Mouse (Mus musculus): ENCODE results near the gene Chid1. TPM values are rescaled to one million over a fixed set of nuclear protein-coding genes. Genes with fewer than 3 reads are reported as not detected.
A peak's percentile ranks its signal among the peaks of the same experiment; 100 is the strongest.

Chid1 gene
- polyA plus RNA-seq, 1 experiment from 2014 or later = 20.8 TPM

DNA sequence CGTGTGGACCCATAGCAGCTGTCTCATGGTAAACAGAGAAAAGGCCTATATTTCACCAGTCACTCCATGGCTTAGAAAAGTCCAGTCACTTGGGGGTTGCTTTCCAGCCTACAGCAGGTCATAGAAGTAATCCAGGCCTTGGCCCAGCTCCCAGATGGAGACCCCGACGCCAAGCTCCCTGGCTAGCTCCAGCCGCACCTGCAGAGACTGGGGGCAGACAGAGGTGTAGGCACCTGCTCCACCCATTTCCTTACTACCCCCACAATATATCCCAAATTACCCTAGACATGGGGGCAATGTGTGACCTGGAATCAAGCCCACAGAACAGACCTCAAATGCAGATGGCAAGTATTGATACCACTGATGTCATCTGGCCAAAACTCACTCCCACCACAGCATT, 43.7 kb downstream of the Chid1 start:
- no peaks in the 10 kb centered on the region for H3K27me3 ChIP-seq (ENCODE audit: control insufficient read depth, insufficient read depth, low read length)
- no peaks in the 10 kb centered on the region for H3K4me1 ChIP-seq (replicated peaks; ENCODE audit: control insufficient read depth, insufficient read depth)
- H3K4me2 ChIP-seq (replicated peaks; ENCODE audit: low read depth) = no peak overlapping the region
- 71% methylated on average over 4 of the region's 4 CpGs for WGBS
- H3K4me3 ChIP-seq (ENCODE audit: low read depth, low read length) = no peak overlapping the region
- H3K9ac ChIP-seq (ENCODE audit: low read length) = no peak overlapping the region
- no peak overlapping the region for H3K27ac ChIP-seq (replicated peaks)
- DNase-seq (ENCODE audit: low spot score) (no peak), ATAC-seq (ENCODE audit: low FRiP score, low TSS enrichment) (no peak)
- no peaks in the 10 kb centered on the region for H3K9me3 ChIP-seq (ENCODE audit: control insufficient read depth, low read length)
- peaks cover 11% of the 10 kb centered on the region for H3K36me3 ChIP-seq (ENCODE audit: control insufficient read depth, insufficient read depth, low read length)
- TF ChIP-seq CTCF (IDR thresholded peaks at IDR 0.05; ENCODE audit: low read depth) (no peak), EP300 (optimal IDR thresholded peaks at IDR 0.05) (no peak)

DNA sequence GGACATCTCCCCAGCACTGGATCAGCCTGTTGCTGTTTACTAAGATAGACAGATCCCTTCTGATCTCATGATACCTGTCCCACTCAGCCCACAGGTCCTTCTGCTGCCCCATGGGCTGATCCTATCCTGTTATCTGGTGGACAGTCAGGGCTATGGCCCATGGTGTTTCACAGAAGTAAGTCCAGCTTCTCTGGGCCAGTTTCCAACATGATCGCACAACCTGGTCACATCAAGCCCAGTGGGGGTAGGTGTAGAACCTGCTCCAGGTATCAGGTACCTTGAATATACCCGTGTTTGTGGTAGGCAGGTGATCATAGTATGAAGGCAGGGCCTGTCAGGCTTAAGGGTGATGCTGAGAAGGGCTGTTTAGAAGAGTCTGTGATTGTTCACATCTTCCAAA, 44.3 kb downstream of the Chid1 start:
- TF ChIP-seq EP300 (optimal IDR thresholded peaks at IDR 0.05) (no peak), CTCF (IDR thresholded peaks at IDR 0.05; ENCODE audit: low read depth) (no peak)
- WGBS = 92% methylated on average over 2 of the region's 2 CpGs
- Histone ChIP-seq H3K27me3 (ENCODE audit: control insufficient read depth, insufficient read depth, low read length) (no peaks in the 10 kb centered on the region), H3K36me3 (ENCODE audit: control insufficient read depth, insufficient read depth, low read length) (peaks cover 11% of the 10 kb centered on the region), H3K27ac (replicated peaks) (no peak overlapping the region), H3K4me2 (replicated peaks; ENCODE audit: low read depth) (no peak overlapping the region), H3K4me1 (replicated peaks; ENCODE audit: control insufficient read depth, insufficient read depth) (no peaks in the 10 kb centered on the region), H3K9ac (ENCODE audit: low read length) (no peak overlapping the region), H3K9me3 (ENCODE audit: control insufficient read depth, low read length) (no peaks in the 10 kb centered on the region), H3K4me3 (ENCODE audit: low read depth, low read length) (no peak overlapping the region)
- ATAC-seq (ENCODE audit: low FRiP score, low TSS enrichment) (no peak), DNase-seq (ENCODE audit: low spot score) (no peak)

DNA sequence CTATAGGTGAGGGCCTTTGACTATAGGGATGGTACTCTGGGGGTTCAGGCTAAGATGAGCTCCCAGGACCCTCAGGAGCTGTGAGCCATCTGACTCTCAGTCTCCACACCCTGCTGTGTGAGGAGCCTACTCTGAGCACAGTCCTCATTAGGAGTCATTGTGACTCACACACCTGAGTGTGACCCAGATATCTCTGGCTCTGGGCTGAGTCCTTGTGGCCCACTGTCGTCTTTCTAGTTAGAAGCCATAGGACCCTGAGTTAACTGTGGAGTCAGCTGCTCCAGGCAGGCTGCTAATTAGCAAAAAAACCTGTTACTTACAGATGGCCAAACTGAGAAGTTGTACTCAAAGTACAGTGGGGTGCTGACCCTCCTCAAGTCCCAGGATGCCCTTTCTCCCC, 45.9 kb downstream of the Chid1 start:
- Histone ChIP-seq H3K4me2 (replicated peaks; ENCODE audit: low read depth) (no peak overlapping the region), H3K9me3 (ENCODE audit: control insufficient read depth, low read length) (no peaks in the 10 kb centered on the region), H3K27me3 (ENCODE audit: control insufficient read depth, insufficient read depth, low read length) (no peaks in the 10 kb centered on the region), H3K27ac (replicated peaks) (no peak overlapping the region), H3K36me3 (ENCODE audit: control insufficient read depth, insufficient read depth, low read length) (peaks cover 9% of the 10 kb centered on the region), H3K4me1 (replicated peaks; ENCODE audit: control insufficient read depth, insufficient read depth) (no peaks in the 10 kb centered on the region), H3K9ac (ENCODE audit: low read length) (no peak overlapping the region), H3K4me3 (ENCODE audit: low read depth, low read length) (no peak overlapping the region)
- no peak for TF ChIP-seq CTCF (IDR thresholded peaks at IDR 0.05; ENCODE audit: low read depth)
- TF ChIP-seq EP300 (optimal IDR thresholded peaks at IDR 0.05) = no peak
- DNase-seq (ENCODE audit: low spot score) (no peak), ATAC-seq (ENCODE audit: low FRiP score, low TSS enrichment) (no peak)
- WGBS = 78% methylated on average over 1 of the region's 1 CpGs

DNA sequence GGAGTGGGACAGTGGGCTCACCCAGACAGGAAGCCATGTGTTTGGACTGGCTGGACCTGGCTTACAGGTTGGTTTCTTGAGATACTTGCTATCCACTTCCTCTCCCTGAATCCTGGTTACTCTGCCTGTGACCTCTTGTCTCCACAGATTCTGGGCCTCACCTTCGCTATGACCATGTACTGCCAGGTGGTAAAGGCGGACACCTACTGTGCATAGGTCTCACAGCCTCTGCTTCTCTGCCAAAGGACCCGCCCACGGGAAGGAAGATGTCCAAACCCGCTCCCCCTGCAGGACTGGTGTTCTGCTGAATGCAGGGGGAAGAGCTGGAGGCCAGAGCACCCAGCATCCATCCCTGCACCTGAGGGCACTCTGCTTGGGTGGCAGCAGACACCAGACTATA, 46.9 kb downstream of the Chid1 start:
- Histone ChIP-seq H3K36me3 (ENCODE audit: control insufficient read depth, insufficient read depth, low read length) (peaks cover 9% of the 10 kb centered on the region), H3K9me3 (ENCODE audit: control insufficient read depth, low read length) (no peaks in the 10 kb centered on the region), H3K4me3 (ENCODE audit: low read depth, low read length) (no peak overlapping the region), H3K4me2 (replicated peaks; ENCODE audit: low read depth) (no peak overlapping the region), H3K27me3 (ENCODE audit: control insufficient read depth, insufficient read depth, low read length) (no peaks in the 10 kb centered on the region), H3K9ac (ENCODE audit: low read length) (no peak overlapping the region), H3K27ac (replicated peaks) (no peak overlapping the region), H3K4me1 (replicated peaks; ENCODE audit: control insufficient read depth, insufficient read depth) (no peaks in the 10 kb centered on the region)
- ATAC-seq (ENCODE audit: low FRiP score, low TSS enrichment) (no peak), DNase-seq (ENCODE audit: low spot score) (no peak)
- TF ChIP-seq CTCF (IDR thresholded peaks at IDR 0.05; ENCODE audit: low read depth) (no peak), EP300 (optimal IDR thresholded peaks at IDR 0.05) (no peak)
- 90% methylated on average over 5 of the region's 5 CpGs for WGBS

DNA sequence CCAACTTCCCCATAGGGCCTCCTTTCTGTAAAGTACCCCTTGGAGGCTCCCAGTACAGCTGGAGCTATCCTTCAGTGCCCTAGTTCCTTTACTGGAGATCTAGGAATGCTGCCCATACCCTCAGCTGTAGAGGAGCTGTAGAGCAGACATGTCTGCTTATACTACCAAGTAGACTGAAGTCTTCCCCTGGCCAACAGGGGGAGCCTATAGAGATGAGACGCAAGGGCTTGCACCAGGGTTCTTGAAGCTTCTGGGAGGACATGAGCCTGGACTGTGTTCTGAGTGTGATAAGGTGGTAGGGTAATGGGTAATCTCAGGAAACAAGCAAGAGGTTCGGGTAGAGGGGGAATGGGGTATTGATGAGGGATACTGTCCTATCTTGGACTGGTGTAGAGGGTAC, 48.5 kb downstream of the Chid1 start:
- no peaks in the 10 kb centered on the region for H3K27me3 ChIP-seq (ENCODE audit: control insufficient read depth, insufficient read depth, low read length)
- DNase-seq (ENCODE audit: low spot score) (no peak), ATAC-seq (ENCODE audit: low FRiP score, low TSS enrichment) (no peak)
- H3K4me1 ChIP-seq (replicated peaks; ENCODE audit: control insufficient read depth, insufficient read depth) = no peaks in the 10 kb centered on the region
- 79% methylated on average over 2 of the region's 2 CpGs for WGBS
- H3K36me3 ChIP-seq (ENCODE audit: control insufficient read depth, insufficient read depth, low read length) = peaks cover 9% of the 10 kb centered on the region
- no peak overlapping the region for H3K9ac ChIP-seq (ENCODE audit: low read length)
- no peak overlapping the region for H3K4me3 ChIP-seq (ENCODE audit: low read depth, low read length)
- H3K9me3 ChIP-seq (ENCODE audit: control insufficient read depth, low read length) = no peaks in the 10 kb centered on the region
- H3K4me2 ChIP-seq (replicated peaks; ENCODE audit: low read depth) = no peak overlapping the region
- H3K27ac ChIP-seq (replicated peaks) = no peak overlapping the region
- TF ChIP-seq CTCF (IDR thresholded peaks at IDR 0.05; ENCODE audit: low read depth) (peak; percentile 53), EP300 (optimal IDR thresholded peaks at IDR 0.05) (no peak)

DNA sequence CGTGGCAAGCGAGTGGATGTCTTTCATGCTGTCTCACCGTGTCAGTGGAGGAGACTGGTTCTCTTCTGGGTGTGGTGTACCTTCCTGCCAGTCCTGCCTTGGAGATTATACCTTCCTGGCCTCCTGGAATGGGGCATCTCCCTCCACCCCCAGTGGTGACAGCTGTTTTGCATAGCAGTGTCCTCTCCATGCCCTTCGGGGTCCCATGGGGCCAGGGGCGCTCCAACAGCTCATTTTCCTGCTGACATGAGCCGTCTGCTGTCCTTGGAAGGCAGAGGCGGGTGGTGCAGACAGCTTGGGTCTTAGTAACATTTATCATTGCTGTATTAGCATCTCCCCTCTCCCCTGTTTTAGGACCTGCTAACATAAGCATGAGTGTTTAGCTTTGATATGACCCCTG, 52.5 kb downstream of the Chid1 start:
- ATAC-seq (ENCODE audit: low FRiP score, low TSS enrichment) = no peak
- no peak overlapping the region for H3K27ac ChIP-seq (replicated peaks)
- no peak for TF ChIP-seq CTCF (IDR thresholded peaks at IDR 0.05; ENCODE audit: low read depth)
- TF ChIP-seq EP300 (optimal IDR thresholded peaks at IDR 0.05) = no peak
- H3K4me2 ChIP-seq (replicated peaks; ENCODE audit: low read depth) = no peak overlapping the region
- no peaks in the 10 kb centered on the region for H3K9me3 ChIP-seq (ENCODE audit: control insufficient read depth, low read length)
- no peak for DNase-seq (ENCODE audit: low spot score)
- no peak overlapping the region for H3K9ac ChIP-seq (ENCODE audit: low read length)
- H3K36me3 ChIP-seq (ENCODE audit: control insufficient read depth, insufficient read depth, low read length) = no peaks in the 10 kb centered on the region; the same call in none of the 2 replicates
- H3K4me3 ChIP-seq (ENCODE audit: low read depth, low read length) = no peak overlapping the region
- peaks cover under 1% of the 10 kb centered on the region; the same call in 1 of the 2 replicates for H3K4me1 ChIP-seq (replicated peaks; ENCODE audit: control insufficient read depth, insufficient read depth)
- WGBS = 79% methylated on average over 7 of the region's 7 CpGs
- no peaks in the 10 kb centered on the region for H3K27me3 ChIP-seq (ENCODE audit: control insufficient read depth, insufficient read depth, low read length)

Measured in stomach, postnatal 0 days (tissue).